Mouse (Mus musculus) limb, embryonic 12.5 days (tissue): ENCODE results near the gene Arl3. TPM values are rescaled to one million over a fixed set of nuclear protein-coding genes. Genes with fewer than 3 reads are reported as not detected.

Experiments
- ATAC-seq: fragments of 200-750 bp; cut with Nextera tagmentation; 2 replicates; pipeline ENCODE4 v1.8.0; 2017; ENCODE audit warnings: low read depth, moderate TSS enrichment; ENCODE audit not compliant: insufficient number of reproducible peaks, insufficient read depth, low FRiP score, low TSS enrichment
- H3K27ac ChIP-seq: fragments of 300-500 bp; sonication (generic); 2 replicates; pipeline ENCODE4 v1.5.1; 2016; ENCODE audit warnings: mild to moderate bottlenecking, moderate library complexity
- H3K27me3 ChIP-seq: fragments of 300-500 bp; sonication (generic); 2 replicates; pipeline ENCODE4 v1.6.1; 2016; ENCODE audit warnings: mild to moderate bottlenecking, moderate library complexity
- H3K36me3 ChIP-seq: fragments of 300-500 bp; sonication (generic); 2 replicates; pipeline ENCODE4 v1.6.1; 2016; ENCODE audit warnings: mild to moderate bottlenecking, moderate library complexity
- H3K4me1 ChIP-seq: fragments of 300-500 bp; sonication (generic); replicated peaks from 2 replicates; pipeline ENCODE4 v1.6.1; 2016
- H3K4me2 ChIP-seq: fragments of 300-500 bp; sonication (generic); 2 replicates; pipeline ENCODE4 v1.6.1; 2016; ENCODE audit warnings: mild to moderate bottlenecking, moderate library complexity
- H3K4me3 ChIP-seq: fragments of 300-500 bp; sonication (generic); replicated peaks from 2 replicates; pipeline ENCODE4 v1.5.1; 2016; ENCODE audit warnings: mild to moderate bottlenecking
- H3K9ac ChIP-seq: fragments of 300-500 bp; sonication (generic); replicated peaks from 2 replicates; pipeline ENCODE4 v1.6.1; 2016; ENCODE audit warnings: mild to moderate bottlenecking, moderate library complexity
- H3K9me3 ChIP-seq: fragments of 300-500 bp; sonication (generic); 2 replicates; pipeline ENCODE4 v1.6.1; 2016; ENCODE audit warnings: mild to moderate bottlenecking, moderate library complexity
- WGBS: fragments of 180-500 bp; shearing (Covaris S2); methylation state at CpG from one replicate; pipeline ENCODE4 v1.1.7; 2016; 5-methylcytosine and 5-hydroxymethylcytosine counted together
- polyA plus RNA-seq: library from polyadenylated mRNA; unstranded; fragments of >200 nt; fragmentation: Nextera tagmentation; extraction: Ambion mirVana; gene quantifications from 2 replicates; pipeline ENCODE4 v1.2.1, GENCODE M21; 2016

Gene Arl3
- polyA plus RNA-seq, 1 experiment from 2014 or later = 167 TPM

- Histone ChIP-seq H3K4me2 (no peak overlapping the region), H3K4me3 (no peak overlapping the region)
- ATAC-seq = no peak
These were observed 40.8 kb downstream of the Arl3 start for GRCm38 (mm10) chr19:46532031-46532688.

DNA sequence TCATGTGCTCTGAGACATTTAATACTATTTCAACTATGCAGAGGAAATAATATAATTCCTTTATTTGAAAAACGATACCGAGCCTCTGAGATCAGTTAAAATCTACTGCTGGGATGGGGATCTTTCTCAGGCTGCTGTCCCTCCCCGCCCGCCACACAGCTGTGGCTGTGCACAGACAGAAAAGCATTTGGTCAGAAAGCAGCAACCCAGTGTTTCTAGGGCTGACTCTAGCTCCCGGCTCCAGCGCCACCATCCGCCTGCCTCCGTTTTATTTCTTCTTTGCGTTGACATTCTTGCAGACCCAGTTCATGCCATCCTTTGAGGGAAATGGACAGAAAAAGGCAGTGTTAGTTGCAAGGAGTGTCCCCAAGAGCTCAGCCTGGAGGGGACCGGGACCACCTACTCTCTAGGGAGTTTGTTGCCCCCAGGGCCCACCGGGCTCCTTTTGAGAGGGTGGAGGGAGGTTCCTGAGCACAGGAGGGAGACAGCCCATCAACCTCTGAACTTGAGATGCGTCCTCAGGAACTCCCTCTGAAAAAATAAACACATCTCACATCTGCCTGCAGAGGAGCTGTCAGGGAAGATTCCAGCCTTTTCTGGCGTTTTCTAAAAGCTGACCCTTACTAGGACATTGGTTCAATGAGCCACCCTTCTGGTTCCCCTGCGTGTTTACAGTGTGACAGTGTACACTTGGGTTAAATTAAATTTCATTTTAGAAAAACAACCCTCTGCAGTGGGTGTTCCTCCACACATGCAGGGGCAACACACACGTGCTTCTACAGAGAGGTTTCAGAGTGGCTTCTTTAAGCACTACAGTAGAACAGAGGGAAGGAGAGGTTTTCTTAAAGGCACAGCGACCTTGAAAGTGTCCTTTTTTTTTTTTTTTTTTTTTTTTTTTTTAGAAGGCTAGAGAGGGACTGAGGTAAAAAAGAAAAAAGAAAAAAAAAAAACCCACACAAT lies 41.6 kb downstream of the Arl3 start:
- Histone ChIP-seq H3K27ac (peak overlapping the region; percentile 90), H3K4me3 (no peak overlapping the region), H3K9me3 (no peaks in the 10 kb centered on the region), H3K4me1 (peaks cover 75% of the 10 kb centered on the region), H3K4me2 (peak overlapping the region; percentile 60), H3K27me3 (no peaks in the 10 kb centered on the region), H3K9ac (no peak overlapping the region), H3K36me3 (peaks cover 15% of the 10 kb centered on the region)
- WGBS = 10% methylated on average over 16 of the region's 16 CpGs
- no peak for ATAC-seq

More at GRCm38 (mm10) chr19:46532031-46532688, 40.8 kb downstream of the Arl3 start:
- 0 out of 2 replicates have a peak overlapping the region, but pooled peaks have one; percentile 31 for H3K9ac ChIP-seq
- WGBS = 14% methylated on average over 10 of the region's 10 CpGs
- no peaks in the 10 kb centered on the region for H3K27me3 ChIP-seq
- peaks cover 69% of the 10 kb centered on the region for H3K4me1 ChIP-seq
- H3K36me3 ChIP-seq = peaks cover 20% of the 10 kb centered on the region
- H3K27ac ChIP-seq = peak overlapping the region; percentile 50; the same call in 1 of the 2 replicates
- H3K9me3 ChIP-seq = no peaks in the 10 kb centered on the region

- WGBS = 8% methylated on average over 8 of the region's 8 CpGs
- ATAC-seq = no peak
These were observed 42.5 kb downstream of the Arl3 start for GRCm38 (mm10) chr19:46530449-46530990.

DNA sequence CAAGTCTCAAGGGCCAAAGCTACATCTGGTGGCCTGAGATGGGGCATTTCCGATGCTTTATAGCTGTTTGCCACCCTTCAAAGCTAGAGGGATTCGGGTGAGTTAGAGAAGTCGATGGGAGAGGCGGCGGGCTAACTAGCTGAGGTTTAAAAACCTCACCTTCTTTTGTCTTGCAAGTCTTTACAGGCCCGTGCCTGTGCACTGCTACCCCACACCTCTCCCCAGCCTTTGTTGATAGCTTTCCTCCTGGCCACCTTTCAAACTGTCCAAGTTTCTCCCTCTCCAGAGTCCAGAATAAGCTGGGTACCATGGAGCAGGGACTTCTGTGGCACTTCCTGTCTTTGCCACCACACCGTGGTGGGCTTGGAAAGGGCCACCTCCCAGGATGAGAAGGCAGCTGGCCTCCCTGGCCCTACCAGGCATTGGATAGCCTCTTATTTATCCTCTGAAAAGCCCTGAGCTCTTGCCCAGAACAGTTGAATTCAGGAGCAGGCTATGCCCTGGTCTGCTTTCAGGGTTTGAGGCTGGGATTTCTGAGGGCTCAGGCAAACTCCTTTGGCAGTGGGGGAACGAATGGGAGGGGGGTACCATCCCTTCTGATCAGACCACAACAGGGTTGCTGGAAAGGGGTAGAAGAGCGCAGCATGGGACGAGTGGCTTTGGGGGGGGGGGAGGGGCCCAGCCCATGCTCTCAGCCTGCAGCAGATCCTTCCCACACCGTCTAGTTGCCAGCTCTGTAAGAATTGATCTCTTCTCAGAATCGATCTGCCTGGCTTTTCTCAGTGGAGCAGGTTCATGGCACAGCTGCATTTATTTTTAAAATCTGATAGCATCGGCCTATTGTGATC lies 43.2 kb downstream of the Arl3 start:
- ATAC-seq = no peak
- Histone ChIP-seq H3K36me3 (peaks cover 5% of the 10 kb centered on the region; the same call in 1 of the 2 replicates), H3K4me2 (peak overlapping the region; percentile 60), H3K4me3 (peak overlapping the region; percentile 32; the same call in 1 of the 2 replicates), H3K9me3 (no peaks in the 10 kb centered on the region), H3K27me3 (no peaks in the 10 kb centered on the region), H3K9ac (peak overlapping the region; percentile 50), H3K27ac (peak overlapping the region; percentile 90), H3K4me1 (peaks cover 91% of the 10 kb centered on the region)
- 3% methylated on average over 13 of the region's 13 CpGs for WGBS

More at GRCm38 (mm10) chr19:46530449-46530990, 42.5 kb downstream of the Arl3 start:
- peak overlapping the region; percentile 90 for H3K27ac ChIP-seq
- no peak overlapping the region for H3K4me3 ChIP-seq
- peak overlapping the region; percentile 50 for H3K9ac ChIP-seq
- peaks cover 9% of the 10 kb centered on the region; the same call in 1 of the 2 replicates for H3K36me3 ChIP-seq
- H3K9me3 ChIP-seq = no peaks in the 10 kb centered on the region
- H3K4me1 ChIP-seq = peaks cover 84% of the 10 kb centered on the region
- H3K4me2 ChIP-seq = peak overlapping the region; percentile 60
- no peaks in the 10 kb centered on the region for H3K27me3 ChIP-seq

DNA sequence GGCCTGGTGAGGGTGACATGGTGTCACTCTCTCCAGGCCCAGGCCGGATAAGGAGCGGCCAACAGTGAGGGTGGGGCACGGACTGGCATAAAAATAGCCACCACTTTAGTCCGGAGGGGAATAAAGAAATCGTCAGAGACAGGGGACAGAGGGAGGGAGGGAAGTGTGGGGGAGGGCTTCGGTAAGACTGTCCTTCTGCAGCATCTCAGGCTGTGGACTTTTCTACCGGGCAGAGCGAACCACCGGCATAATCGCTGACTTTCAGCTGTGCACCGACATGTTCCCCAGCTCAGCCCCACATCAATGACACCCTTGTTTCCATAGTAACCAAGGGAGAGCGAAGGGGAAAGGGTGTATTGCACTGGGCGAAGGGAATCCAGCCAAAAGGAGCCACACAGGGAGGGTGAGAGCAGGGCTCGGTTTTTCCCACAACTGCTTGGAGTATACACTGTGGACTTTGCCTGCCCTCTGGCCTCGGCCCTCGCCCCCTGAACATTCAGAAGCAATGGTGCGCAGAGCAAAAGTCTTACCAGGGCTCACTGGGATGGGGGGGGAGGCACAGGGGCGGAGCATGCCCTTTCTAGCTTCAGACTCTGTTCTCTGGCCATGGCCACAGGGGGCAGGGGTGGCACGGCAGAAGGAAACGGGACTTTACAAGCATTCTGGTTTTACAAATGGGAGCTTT lies 44.3 kb downstream of the Arl3 start:
- H3K27me3 ChIP-seq = no peaks in the 10 kb centered on the region
- H3K36me3 ChIP-seq = no peaks in the 10 kb centered on the region
- H3K9ac ChIP-seq = peak overlapping the region; percentile 50
- 3% methylated on average over 20 of the region's 20 CpGs for WGBS
- H3K4me2 ChIP-seq = peak overlapping the region; percentile 60
- H3K9me3 ChIP-seq = no peaks in the 10 kb centered on the region
- peak overlapping the region; percentile 32 for H3K4me3 ChIP-seq
- H3K27ac ChIP-seq = peak overlapping the region; percentile 90
- ATAC-seq = peak; percentile 27; the same call in 1 of the 2 replicates
- peaks cover 98% of the 10 kb centered on the region for H3K4me1 ChIP-seq

- H3K36me3 ChIP-seq = no peaks in the 10 kb centered on the region
- no peaks in the 10 kb centered on the region for H3K27me3 ChIP-seq
- peak overlapping the region; percentile 32; the same call in 1 of the 2 replicates for H3K4me3 ChIP-seq
- H3K4me1 ChIP-seq = peaks cover 98% of the 10 kb centered on the region
- H3K9ac ChIP-seq = no peak overlapping the region
- peak overlapping the region; percentile 90; the same call in 1 of the 2 replicates for H3K27ac ChIP-seq
- no peak for ATAC-seq
- H3K4me2 ChIP-seq = peak overlapping the region; percentile 60
- 19% methylated on average over 17 of the region's 17 CpGs for WGBS
- no peaks in the 10 kb centered on the region for H3K9me3 ChIP-seq
These were observed 45.1 kb downstream of the Arl3 start for GRCm38 (mm10) chr19:46527632-46528528.

GRCm38 (mm10) chr19:46525691-46526631 lies 47.0 kb downstream of the Arl3 start:
- Histone ChIP-seq H3K4me3 (no peak overlapping the region), H3K27me3 (no peaks in the 10 kb centered on the region), H3K36me3 (no peaks in the 10 kb centered on the region), H3K9ac (no peak overlapping the region), H3K4me1 (peaks cover 89% of the 10 kb centered on the region), H3K27ac (peak overlapping the region; percentile 41; the same call in 1 of the 2 replicates), H3K4me2 (no peak overlapping the region), H3K9me3 (no peaks in the 10 kb centered on the region)
- 37% methylated on average over 10 of the region's 10 CpGs for WGBS
- no peak for ATAC-seq

GRCm38 (mm10) chr19:46524601-46525321 lies 48.2 kb downstream of the Arl3 start:
- Histone ChIP-seq H3K4me2 (peak overlapping the region; percentile 61), H3K4me3 (no peak overlapping the region), H3K27ac (peak overlapping the region; percentile 87), H3K9ac (peak overlapping the region; percentile 28; the same call in 1 of the 2 replicates), H3K9me3 (no peaks in the 10 kb centered on the region), H3K36me3 (no peaks in the 10 kb centered on the region), H3K27me3 (no peaks in the 10 kb centered on the region), H3K4me1 (peaks cover 80% of the 10 kb centered on the region)
- ATAC-seq = no peak
- 31% methylated on average over 14 of the region's 14 CpGs for WGBS
